Mouse (Mus musculus): Measurements from ENCODE around the gene Gm15737. TPM values are rescaled to one million over a fixed set of nuclear protein-coding genes. Genes with fewer than 3 reads are reported as not detected.

The Gm15737 gene
- polyA plus RNA-seq, 1 experiment: not detected

- no peak for TF ChIP-seq GATA1 (IDR thresholded peaks at IDR 0.05; ENCODE audit: low read length)
Measured at GRCm38 (mm10) chr6:92905922-92906321, 36.8 kb downstream of the Gm15737 start.

- no peak for TF ChIP-seq GATA1 (IDR thresholded peaks at IDR 0.05; ENCODE audit: low read length)
Measured at GRCm38 (mm10) chr6:92909361-92909760, 40.2 kb downstream of the Gm15737 start.

- no peak for TF ChIP-seq GATA1 (IDR thresholded peaks at IDR 0.05; ENCODE audit: low read length)
Measured at GRCm38 (mm10) chr6:92910611-92911010, 41.5 kb downstream of the Gm15737 start.

GRCm38 (mm10) chr6:92920938-92921689 lies 52.0 kb downstream of the Gm15737 start:
- TF ChIP-seq GATA1 (IDR thresholded peaks at IDR 0.05; ENCODE audit: low read length): no peak

- TF ChIP-seq GATA1 (IDR thresholded peaks at IDR 0.05; ENCODE audit: low read length): no peak
Measured at GRCm38 (mm10) chr6:92921843-92922242, 52.7 kb downstream of the Gm15737 start.

- no peak for TF ChIP-seq GATA1 (IDR thresholded peaks at IDR 0.05; ENCODE audit: low read length)
Measured at GRCm38 (mm10) chr6:92924536-92924935, 55.4 kb downstream of the Gm15737 start.

- no peak for TF ChIP-seq GATA1 (IDR thresholded peaks at IDR 0.05; ENCODE audit: low read length)
Measured at GRCm38 (mm10) chr6:92928261-92928660, 59.1 kb downstream of the Gm15737 start.

Other genes with a start within 250 kb of the Gm15737 start
- gene Prickle2, start 163.2 kb upstream of the Gm15737 start, polyA plus RNA-seq (2012): not detected in 2 replicates
- not detected in 2 replicates for gene A730049H05Rik, start 52.9 kb upstream of the Gm15737 start, polyA plus RNA-seq (2012)
- not detected in 2 replicates for gene Adamts9, start 74.1 kb downstream of the Gm15737 start, polyA plus RNA-seq (2012)

Data from G1E-ER4 (cell line).